Mouse (Mus musculus) kidney, adult 2 months (tissue): ENCODE measurements around the gene Otp.

Experiments
- CTCF ChIP-seq: fragments of 200-500 bp; conservative IDR thresholded peaks from 2 replicates; pipeline ENCODE4 v1.5.1; 2011; ENCODE audit warnings: low read depth, mild to moderate bottlenecking, control low read depth, low read length, moderate library complexity, mixed read lengths; ENCODE audit not compliant: insufficient read depth, insufficient read length
- POLR2A ChIP-seq: fragments of 200-500 bp; IDR thresholded peaks from one replicate; pipeline ENCODE4 v1.6.1; 2011; ENCODE audit warnings: low read depth, low read length, control low read depth

DNA sequence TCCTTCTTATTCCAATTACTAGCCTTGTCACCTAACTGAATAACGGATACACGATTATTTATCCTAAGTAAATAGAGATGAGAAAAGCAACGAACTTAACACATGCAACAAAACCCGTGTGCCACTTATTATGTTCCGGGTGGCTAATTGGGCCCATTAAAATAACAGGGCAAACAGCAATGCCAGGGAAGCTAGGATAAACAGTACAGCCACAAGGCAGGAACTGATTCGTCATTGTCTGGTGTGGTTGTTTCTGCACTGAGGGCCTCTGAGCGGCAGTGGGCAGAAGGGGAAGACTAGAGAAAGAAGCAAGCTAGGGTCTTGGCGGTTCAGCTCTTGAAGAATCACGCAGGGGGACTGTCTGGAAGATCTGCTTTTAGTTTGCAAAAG is 5.3 kb upstream of the Otp start:
- no peak for TF ChIP-seq CTCF
- no peak for TF ChIP-seq POLR2A
